Mouse (Mus musculus): ENCODE measurements around the gene Abcc12.

DNA sequence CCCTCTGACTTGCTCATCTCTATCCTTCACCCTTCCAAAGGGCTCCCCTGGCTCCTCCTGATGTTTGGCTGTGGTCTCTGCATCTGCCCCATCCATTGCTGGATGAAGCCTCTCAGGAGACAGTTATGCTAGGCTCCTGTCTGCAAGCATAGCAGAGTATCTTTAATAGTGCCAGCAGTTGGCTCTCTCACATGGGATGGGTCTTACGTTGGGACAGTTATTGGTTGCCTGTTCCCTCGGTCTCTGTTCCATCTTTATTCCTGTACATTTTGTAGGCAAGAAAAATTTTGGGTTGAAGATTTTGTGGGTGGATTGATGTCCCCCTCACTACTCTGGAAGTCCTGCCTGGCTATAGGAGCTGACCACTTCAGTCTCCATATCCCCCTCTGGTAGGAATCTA, 117.3 kb downstream of the Abcc12 start:
- no peak for TF ChIP-seq POLR2A (IDR thresholded peaks at IDR 0.05; ENCODE audit: control insufficient read depth, low read depth, low read length)
- TF ChIP-seq CTCF (IDR thresholded peaks at IDR 0.05; ENCODE audit: control insufficient read depth, insufficient read depth, insufficient replicate concordance, low read depth, low read length) = no peak
